Mouse (Mus musculus) adrenal gland, postnatal 36 days (tissue): Measurements from ENCODE around the gene Shpk. TPM values are rescaled to one million over a fixed set of nuclear protein-coding genes. Genes with fewer than 3 reads are reported as not detected.

Experiments used
- DNase-seq, 2 experiments: peaks; one replicate each; pipeline ENCODE4 v3.0.0; 2021; ENCODE audit warnings: mixed read lengths in 1 of 2
- long read RNA-seq, 2 experiments: library from polyadenylated mRNA; stranded (forward); transcript quantifications; one replicate each; pipeline ENCODE4 v2.0.0; 2021; ENCODE audit warnings: borderline sequencing depth in 2 of 2
- total RNA-seq, 2 experiments: library from RNA; stranded (reverse); gene quantifications; 2 replicates each; pipeline ENCODE4 v1.2.3; 2021

Shpk gene
- total RNA-seq, result 10 to 100 TPM in 1 of 2 experiments, 1 to 10 TPM in 1; 8.8 to 13.2 TPM
- long read RNA-seq, experiment 1, transcript Shpk-201 (7 exons, 2,808 nt), result major isoform, 7 of 12 reads
- long read RNA-seq, experiment 1, partial matches to known transcripts, result 2 of 12 reads
- long read RNA-seq, experiment 1, other reads (novel, unspliced or antisense), result 3 of 12 reads
- long read RNA-seq, experiment 2, transcript Shpk-201 (7 exons, 2,808 nt), result major isoform, 6 of 7 reads
- long read RNA-seq, experiment 2, partial matches to known transcripts, result 0 of 7 reads
- long read RNA-seq, experiment 2, other reads (novel, unspliced or antisense), result 1 of 7 reads

- DNase-seq, result peak; percentile 94 to 95
Measured at GRCm38 (mm10) chr11:73199230-73199712, at the start of gene Shpk. TSS of gene Shpk (plus strand) at chr11:73199460.

DNA sequence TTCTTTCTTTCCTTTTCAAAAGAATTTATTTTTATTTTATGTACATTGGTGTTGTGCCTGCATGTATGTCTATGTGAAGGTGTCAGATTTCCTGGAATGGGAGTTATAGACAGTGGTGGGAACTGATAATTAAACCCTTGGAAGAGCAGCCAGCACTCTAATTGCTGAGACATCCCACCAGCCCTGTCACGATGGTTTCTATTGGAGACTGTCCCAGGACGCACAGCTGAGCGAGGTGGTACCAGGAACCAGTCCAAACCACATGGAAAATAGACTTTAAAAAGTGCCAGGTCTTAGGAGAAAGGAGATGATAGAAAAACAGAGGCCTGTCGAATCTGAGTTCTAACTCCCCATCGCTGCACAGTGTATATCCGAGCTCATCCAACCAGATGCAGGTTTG is 44.2 kb upstream of the Shpk start:
- DNase-seq, result no peak

- peak; percentile 74 to 79 for DNase-seq
Measured at GRCm38 (mm10) chr11:73159957-73160810, 39.1 kb upstream of the Shpk start, which contains the start of gene P2rx5. TSS of gene P2rx5 (plus strand) at chr11:73160421.

DNA sequence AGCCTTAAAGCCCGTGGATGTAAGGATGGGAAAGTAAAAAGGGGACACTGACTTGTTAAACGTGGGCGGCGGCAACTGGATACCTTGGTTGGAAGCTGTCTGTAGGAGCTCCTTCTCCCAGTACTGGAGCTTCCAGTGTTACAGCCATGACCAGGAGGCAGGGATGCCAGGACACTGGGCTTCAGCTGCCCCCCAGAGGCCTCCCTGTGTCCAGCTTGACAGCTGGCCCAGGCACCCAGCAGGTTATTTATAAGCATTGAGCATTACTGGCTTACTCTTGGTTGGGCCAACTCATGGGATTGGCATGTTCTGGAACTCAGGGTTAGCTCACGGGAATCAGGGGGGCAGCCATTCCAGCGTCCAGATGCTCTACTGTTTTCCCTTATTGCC is 38.5 kb upstream of the Shpk start:
- peak; percentile 46 to 70 for DNase-seq

DNA sequence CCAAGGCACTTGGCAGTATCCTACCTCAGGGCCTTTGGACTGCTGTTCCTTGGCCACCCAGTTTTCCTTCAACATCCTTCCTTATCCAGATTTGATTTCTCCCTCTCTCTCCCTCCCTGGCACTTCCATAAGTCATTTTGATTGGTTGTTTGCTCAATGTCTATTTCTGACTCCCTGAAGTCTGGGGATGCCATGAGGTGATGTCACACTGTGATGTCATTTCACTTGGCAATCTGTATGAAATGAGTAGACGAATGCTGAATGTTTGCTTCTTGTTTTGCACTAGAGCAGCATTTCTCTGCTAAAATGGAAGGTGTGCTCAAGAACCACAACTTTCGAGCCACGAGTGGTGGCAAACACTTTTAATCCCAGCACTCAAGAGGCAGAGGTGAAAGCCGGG is 37.6 kb upstream of the Shpk start:
- no peak for DNase-seq

GRCm38 (mm10) chr11:73162284-73162683 is 37.0 kb upstream of the Shpk start:
- no peak for DNase-seq

DNA sequence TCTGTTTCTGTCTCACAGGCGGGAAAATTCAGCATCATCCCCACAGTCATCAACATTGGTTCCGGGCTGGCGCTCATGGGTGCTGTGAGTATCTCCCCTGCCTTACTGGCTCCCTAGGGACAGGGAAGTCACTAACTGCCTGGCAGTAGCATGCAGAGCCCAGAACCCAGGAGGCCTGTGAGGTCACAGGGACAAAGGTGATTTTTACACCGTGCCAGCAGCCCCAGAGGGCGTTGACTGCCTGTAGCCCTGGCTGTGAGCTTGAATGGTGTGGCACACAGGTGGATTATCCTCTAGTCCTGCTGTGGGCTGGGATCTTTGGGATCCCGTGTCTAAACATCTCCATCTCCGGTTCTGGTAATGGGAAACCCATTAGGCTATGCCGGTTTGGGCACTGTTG is 31.2 kb upstream of the Shpk start:
- DNase-seq, result peak in 1 of 2 experiments; percentile 46

- no peak for DNase-seq
Measured at GRCm38 (mm10) chr11:73168576-73168975, 30.7 kb upstream of the Shpk start.

- peak; percentile 65 to 68 for DNase-seq
Measured at GRCm38 (mm10) chr11:73169231-73169630, 30.0 kb upstream of the Shpk start.

- DNase-seq, result peak; percentile 25 to 50
Measured at GRCm38 (mm10) chr11:73172186-73172585, 27.1 kb upstream of the Shpk start.

GRCm38 (mm10) chr11:73175612-73176011 is 23.6 kb upstream of the Shpk start:
- DNase-seq, result peak; percentile 22 to 42

DNA sequence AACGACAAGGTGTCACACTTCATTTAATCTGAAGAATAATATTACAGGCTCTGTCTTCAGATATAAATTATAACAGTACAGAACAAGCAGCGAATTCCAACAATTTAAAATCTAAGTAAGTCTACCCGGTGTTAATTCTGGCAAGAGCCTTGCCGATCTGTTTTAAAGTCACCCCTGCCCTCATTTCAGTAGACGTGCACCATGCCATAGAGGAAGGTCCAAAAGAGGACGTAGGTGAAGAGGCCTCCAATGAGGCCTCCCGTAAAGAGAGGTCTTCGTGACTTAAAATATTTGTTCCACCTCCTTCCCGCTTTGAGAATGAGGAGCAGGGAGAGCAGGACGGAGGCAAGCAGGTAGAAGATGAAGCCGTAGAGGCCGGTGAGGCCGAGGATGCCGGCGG is 23.1 kb upstream of the Shpk start:
- DNase-seq, result no peak

DNA sequence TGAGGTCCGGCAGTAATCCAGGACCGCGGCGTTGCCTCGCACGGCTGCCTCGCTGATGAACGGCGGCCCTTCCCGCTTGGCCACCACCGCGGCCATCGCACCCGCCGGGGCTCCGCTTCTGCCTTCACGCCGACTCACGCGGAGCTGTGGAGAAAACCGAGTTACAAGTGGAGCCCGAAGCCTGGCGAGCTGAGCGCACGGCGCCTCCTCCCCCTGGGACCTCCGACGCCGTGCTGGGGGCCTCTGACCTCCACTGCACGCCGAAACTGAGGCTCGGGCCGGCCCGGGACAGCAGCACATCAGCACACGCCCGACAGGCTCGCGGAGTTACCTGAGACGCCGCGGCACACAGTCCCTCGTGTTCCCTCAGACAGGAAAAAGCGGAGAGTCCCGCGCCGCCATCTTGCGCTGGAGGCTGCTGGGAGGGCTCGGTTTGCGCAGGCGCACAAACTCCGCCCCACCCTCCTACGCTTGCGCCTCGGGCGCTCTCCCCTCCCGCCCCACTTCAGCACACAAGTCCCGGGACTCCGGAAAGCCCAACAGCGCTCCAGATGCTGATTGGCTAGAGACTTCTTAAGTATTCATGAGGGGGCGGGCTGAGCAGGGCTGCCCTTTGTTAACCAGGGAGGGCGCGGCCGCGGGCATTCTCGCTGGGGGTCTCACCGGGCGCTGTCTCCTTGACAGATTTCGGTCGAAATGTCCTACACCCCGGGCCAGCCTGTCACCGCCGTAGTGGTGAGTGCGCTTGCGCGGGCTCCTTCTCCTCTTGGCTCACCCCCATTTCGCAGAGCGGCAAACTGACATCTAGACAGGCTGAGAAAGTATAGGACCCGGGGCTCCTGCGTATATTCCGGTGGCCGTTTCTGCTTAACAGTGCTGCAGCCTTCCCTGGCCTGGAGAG is 22.4 kb upstream of the Shpk start, which contains the start of the genes Emc6 and Tax1bp3:
TSS of gene Emc6 (minus strand) at position 430 of the 901 bp plus-strand sequence.
TSS of gene Tax1bp3 (plus strand) at position 476 of the 901 bp plus-strand sequence.
- DNase-seq, result peak; percentile 98

DNA sequence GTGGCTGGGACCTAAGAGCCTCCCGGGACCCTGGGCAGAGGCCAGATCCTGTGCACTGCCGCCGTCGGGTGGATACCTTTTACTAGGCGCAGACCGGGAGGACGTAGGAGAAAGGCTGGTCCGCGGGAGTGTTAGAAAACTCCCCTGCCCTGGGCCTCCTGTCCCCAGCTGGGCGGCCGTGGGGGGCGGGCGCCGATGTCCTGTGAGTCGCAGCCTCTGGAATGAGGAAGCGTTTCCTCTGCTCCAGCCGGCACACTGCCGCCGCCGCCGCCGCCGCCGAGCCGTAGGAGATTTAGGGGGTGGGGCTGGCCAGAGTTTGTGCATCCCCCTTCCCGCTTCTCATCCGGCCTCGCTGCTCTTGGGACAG is 21.8 kb upstream of the Shpk start:
- peak; percentile 90 to 92 for DNase-seq

DNA sequence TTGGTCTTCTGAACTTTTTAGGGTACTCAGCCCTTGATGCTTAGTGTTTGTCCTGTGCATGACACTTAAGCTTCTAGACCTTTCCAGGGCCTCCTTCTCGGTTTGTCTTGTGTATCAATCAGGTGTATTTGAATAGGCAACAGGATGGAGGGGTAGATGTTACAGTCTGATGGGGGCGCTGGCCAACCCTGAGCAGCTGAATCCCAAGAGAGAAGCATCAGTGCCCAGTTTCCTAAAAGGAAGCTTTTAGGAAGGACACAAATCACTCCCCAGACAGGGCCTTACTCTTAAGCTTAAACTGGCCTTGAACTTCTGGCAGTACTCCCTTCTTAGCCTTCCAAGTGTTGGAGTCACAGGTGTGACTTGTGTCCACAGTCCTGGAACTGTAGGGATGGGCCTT is 21.4 kb upstream of the Shpk start:
- DNase-seq, result no peak

DNA sequence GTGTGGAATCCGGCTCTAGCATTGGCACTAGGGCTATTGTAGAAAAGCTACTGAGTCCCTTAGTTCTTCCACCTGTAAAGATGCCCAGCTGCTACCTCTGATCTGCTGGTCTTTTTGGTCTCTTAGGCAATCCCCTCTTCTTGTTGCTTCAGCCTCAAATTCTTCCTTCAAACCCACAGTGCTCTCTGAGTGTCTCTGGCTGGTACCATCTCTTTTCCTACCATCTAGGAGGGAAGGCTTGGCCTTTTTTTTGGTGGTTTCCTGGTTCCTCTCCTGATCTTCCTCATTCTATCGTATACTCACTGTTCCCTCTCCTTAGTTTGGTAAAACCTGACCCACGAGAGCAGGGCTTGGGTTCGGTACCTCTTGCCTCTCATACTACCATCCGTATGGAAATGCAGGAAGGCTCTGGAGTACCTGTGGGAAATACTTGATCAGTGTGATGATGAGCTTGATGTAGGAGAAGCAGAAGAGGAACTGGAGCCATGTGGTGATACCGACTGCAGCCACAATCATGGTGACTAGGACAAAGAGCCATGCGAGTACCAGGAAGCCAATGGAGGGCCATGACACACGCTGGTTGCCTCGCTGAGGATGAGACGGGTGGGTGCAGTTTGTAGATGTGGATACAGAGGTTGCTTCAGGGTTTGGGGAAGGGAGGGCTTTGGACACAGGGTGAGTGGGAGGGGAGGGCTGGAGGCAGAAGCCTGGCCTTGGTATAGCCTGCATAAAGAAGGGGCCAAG is 13.2 kb upstream of the Shpk start:
- DNase-seq, result no peak

GRCm38 (mm10) chr11:73187231-73187630 is 12.0 kb upstream of the Shpk start:
- DNase-seq, result no peak

- peak; percentile 44 to 47 for DNase-seq
Measured at GRCm38 (mm10) chr11:73193047-73193446, 6.2 kb upstream of the Shpk start.

DNA sequence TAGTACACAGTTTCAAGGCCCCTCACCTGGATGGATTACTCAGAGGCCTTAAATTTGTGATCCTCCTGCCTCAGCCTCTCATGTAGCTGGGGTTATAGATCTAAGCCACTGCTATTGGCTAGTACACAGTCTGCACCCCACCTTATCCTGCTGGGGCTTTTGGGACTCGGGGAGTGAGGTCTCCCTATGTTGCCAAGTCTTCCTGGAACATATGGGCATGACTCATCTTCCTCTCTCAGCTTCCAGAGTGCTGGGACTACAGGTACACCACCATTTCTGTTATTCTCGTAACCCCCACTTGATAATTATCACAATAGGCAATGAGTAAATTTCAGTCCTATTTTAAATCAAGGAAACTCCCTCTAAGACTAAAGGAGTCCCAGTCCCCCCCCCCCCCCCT is 4.8 kb upstream of the Shpk start:
- no peak for DNase-seq

- no peak for DNase-seq
Measured at GRCm38 (mm10) chr11:73198190-73198589, 1.1 kb upstream of the Shpk start.

DNA sequence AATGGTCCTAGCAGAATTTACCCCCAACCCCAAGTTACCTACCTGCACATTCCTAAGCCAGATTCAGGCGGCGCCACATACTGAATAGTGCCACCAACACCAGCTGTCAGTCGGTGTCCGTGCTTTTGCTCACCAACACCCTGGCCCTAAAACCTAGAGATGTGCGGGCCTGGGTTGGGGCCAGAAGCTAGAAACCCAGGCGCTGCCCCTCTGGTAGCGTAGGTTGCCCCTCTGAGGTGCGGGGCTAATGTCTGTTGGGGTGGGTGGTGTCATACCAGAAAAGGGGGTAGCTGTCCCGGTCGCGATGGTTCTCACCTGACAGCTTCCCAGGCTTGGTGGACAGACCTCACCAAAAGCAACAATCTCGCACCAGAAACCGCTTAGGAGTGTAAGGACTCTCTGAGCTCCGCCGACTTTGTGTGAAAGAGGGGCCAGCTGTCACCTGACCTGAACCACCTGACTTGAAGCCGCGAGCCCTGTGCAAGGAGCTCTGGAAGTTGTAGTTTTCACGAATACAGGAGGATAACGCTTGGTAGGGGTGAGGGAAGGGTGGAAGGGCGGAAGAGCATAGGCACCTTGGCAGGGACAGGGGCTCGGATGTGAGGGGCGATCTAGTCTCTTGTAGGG is 544 bp upstream of the Shpk start, which contains the start of gene Ctns:
TSS of gene Ctns (minus strand) at position 440 of the 627 bp plus-strand sequence.
- DNase-seq, result peak; percentile 83 to 85
